Mouse (Mus musculus): ENCODE results near the gene Omd. TPM values are rescaled to one million over a fixed set of nuclear protein-coding genes. Genes with fewer than 3 reads are reported as not detected.
"Not testable (repeated sequence)": the region's sequence is repeated elsewhere in the genome, so short reads cannot be mapped to it uniquely, and the experiment has no call there.

Gene Omd
- polyA plus RNA-seq, 1 experiment, result not detected

GRCm38 (mm10) chr13:49586062-49586461 lies 3.8 kb downstream of the Omd start:
- Histone ChIP-seq H3K4me3 (replicated peaks) (no peak overlapping the region), H3K36me3 (ENCODE audit: control insufficient read depth) (no peaks in the 10 kb centered on the region), H3K9me3 (ENCODE audit: control insufficient read depth, low read length) (no peaks in the 10 kb centered on the region), H3K27me3 (ENCODE audit: control insufficient read depth) (no peaks in the 10 kb centered on the region), H3K4me1 (ENCODE audit: control insufficient read depth) (no peaks in the 10 kb centered on the region)
- TF ChIP-seq GATA1 (IDR thresholded peaks at IDR 0.05; ENCODE audit: low read length), result no peak
- TF ChIP-seq TAL1 (IDR thresholded peaks at IDR 0.05; ENCODE audit: low read length), result no peak

DNA sequence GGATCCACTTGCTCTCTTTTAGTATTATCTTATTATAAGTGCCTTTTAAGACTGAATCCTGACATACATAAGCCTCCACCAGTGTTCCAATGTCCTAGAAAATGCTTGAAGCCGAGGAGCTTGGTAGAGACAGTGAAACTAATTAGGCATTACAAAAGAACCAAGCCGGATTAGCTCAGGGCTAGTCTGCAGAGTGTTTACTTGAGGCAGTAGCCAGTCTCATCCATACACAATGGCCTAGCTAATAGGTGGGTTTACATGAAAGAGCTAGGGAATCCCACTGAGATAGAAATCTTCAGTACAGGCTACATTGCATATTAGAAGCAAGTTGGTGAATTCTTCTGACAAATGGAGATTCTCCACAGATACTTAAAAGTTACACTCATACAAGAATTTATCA lies 20.3 kb downstream of the Omd start:
- not testable (repeated sequence) for H3K9me3 ChIP-seq (ENCODE audit: control insufficient read depth, low read length); H3K4me1 ChIP-seq (ENCODE audit: control insufficient read depth); H3K27me3 ChIP-seq (ENCODE audit: control insufficient read depth); H3K4me3 ChIP-seq (replicated peaks)
- H3K36me3 ChIP-seq (ENCODE audit: control insufficient read depth), result peaks cover 11% of the 10 kb centered on the region

DNA sequence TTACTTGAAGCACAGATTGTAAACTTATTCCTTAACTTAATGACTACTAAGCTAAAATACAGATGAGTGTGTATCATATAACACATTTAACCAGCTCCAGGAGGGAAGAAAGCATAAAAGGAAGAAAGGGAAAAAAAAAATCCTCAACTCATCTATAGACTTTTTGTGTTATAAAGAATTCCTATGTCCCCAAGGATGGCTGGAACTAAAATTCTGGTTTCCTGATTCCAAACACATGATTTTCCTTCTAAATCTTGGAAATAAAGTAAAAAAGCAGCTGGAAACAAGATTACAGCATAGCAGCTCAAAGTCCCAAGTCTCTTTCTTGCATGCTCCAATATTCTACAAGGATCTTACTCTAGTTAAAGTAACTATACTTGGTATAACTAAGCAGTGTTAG lies 21.3 kb downstream of the Omd start:
- TF ChIP-seq GATA1 (IDR thresholded peaks at IDR 0.05; ENCODE audit: low read length), result no peak
- no peak for TF ChIP-seq TAL1 (IDR thresholded peaks at IDR 0.05; ENCODE audit: low read length)
- no peaks in the 10 kb centered on the region for H3K4me1 ChIP-seq (ENCODE audit: control insufficient read depth)
- H3K9me3 ChIP-seq (ENCODE audit: control insufficient read depth, low read length), result 0 out of 2 replicates have a peak, but pooled peaks cover 2% of the 10 kb centered on the region
- no peak overlapping the region for H3K4me3 ChIP-seq (replicated peaks)
- no peaks in the 10 kb centered on the region for H3K27me3 ChIP-seq (ENCODE audit: control insufficient read depth)
- H3K36me3 ChIP-seq (ENCODE audit: control insufficient read depth), result peaks cover 11% of the 10 kb centered on the region

- TF ChIP-seq GATA1 (IDR thresholded peaks at IDR 0.05; ENCODE audit: low read length), result no peak
- no peak for TF ChIP-seq TAL1 (IDR thresholded peaks at IDR 0.05; ENCODE audit: low read length)
- Histone ChIP-seq H3K4me1 (ENCODE audit: control insufficient read depth) (no peaks in the 10 kb centered on the region), H3K27me3 (ENCODE audit: control insufficient read depth) (no peaks in the 10 kb centered on the region), H3K36me3 (ENCODE audit: control insufficient read depth) (peaks cover 2% of the 10 kb centered on the region), H3K9me3 (ENCODE audit: control insufficient read depth, low read length) (no peaks in the 10 kb centered on the region), H3K4me3 (replicated peaks) (no peak within 1 kb of the TSS)
Observed at GRCm38 (mm10) chr13:49607714-49608113, 25.5 kb downstream of the Omd start, which contains the start of gene Ogn. TSS of gene Ogn (plus strand) at chr13:49608046.

DNA sequence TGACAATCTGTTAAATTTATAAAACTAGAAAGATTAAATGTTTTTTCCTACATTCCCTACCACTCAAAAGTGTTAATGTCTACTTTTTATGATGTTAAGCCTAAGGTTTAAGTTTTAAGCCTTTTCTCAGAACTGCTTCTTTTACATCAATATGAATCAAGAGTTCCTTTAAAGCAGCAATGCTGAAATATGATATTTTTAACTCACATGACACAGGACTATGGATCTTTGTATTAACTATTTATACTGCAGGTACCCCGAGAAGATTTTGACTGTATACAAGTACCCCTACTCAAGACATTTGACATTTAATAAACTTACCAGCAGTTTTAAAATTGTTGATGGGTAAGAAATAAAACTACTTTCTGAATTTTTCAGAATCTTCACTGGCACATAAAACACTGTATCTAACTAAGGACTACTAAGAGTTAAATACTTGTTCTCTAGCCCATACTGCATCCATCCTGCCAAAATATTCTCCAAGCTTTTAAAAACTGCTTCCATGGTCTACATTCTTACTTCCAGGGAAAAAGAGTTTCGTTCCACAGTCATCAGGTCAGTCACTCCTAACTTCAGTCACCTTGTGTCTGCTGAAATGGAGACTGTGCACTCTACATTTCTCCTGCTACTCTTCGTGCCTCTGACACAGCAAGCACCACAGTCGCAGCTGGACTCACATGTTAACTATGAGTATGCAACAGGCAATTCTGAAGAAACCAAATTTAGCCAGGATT lies 26.5 kb downstream of the Omd start:
- TF ChIP-seq GATA1 (IDR thresholded peaks at IDR 0.05; ENCODE audit: low read length), result no peak
- Histone ChIP-seq H3K4me3 (replicated peaks) (no peak overlapping the region), H3K27me3 (ENCODE audit: control insufficient read depth) (no peaks in the 10 kb centered on the region), H3K9me3 (ENCODE audit: control insufficient read depth, low read length) (no peaks in the 10 kb centered on the region), H3K36me3 (ENCODE audit: control insufficient read depth) (peaks cover 3% of the 10 kb centered on the region), H3K4me1 (ENCODE audit: control insufficient read depth) (no peaks in the 10 kb centered on the region)

DNA sequence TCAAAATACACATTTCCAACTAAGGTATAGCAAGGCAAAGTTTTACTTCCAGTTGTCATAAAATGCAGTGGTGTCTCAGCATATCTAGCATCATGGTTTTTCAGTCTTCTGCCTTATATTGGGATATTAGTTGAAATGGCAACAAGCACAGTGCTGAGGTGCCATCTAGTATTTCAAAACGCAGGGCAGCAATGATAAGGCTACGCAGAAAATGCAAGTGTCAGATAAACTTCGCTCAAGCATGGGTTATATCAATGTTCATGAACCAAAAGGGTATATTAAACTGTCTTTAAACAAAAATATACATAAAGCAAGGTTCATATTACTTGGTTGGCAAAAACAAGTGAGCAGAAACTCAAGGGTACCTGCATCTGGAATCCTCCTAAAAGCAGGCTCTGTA lies 34.8 kb downstream of the Omd start:
- Histone ChIP-seq H3K36me3 (ENCODE audit: control insufficient read depth) (peaks cover 21% of the 10 kb centered on the region), H3K4me3 (replicated peaks) (no peak overlapping the region), H3K9me3 (ENCODE audit: control insufficient read depth, low read length) (no peaks in the 10 kb centered on the region), H3K27me3 (ENCODE audit: control insufficient read depth) (no peaks in the 10 kb centered on the region), H3K4me1 (ENCODE audit: control insufficient read depth) (peaks cover 41% of the 10 kb centered on the region)
- TF ChIP-seq TAL1 (IDR thresholded peaks at IDR 0.05; ENCODE audit: low read length), result no peak
- TF ChIP-seq GATA1 (IDR thresholded peaks at IDR 0.05; ENCODE audit: low read length), result no peak

DNA sequence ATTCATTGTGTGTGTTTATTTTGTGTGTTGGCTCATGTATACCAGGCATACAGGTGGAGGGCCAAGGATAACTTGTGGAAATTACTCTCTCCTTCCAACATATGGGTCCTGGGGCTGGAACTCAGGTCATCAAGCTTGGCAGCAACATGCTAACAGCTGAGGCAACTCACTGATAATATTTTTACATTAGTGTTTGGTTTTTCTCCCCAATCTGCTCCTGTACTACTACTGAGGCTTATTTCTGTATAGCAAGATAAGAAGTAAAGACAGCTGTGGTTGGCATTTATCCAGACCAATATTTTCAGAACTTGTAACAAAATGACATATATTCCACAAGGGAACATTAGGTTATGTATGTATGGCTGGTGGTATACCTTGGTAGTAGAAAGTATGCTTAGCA lies 36.1 kb downstream of the Omd start:
- TF ChIP-seq GATA1 (IDR thresholded peaks at IDR 0.05; ENCODE audit: low read length), result no peak
- no peak for TF ChIP-seq TAL1 (IDR thresholded peaks at IDR 0.05; ENCODE audit: low read length)
- Histone ChIP-seq H3K27me3 (ENCODE audit: control insufficient read depth) (no peaks in the 10 kb centered on the region), H3K9me3 (ENCODE audit: control insufficient read depth, low read length) (no peaks in the 10 kb centered on the region), H3K4me3 (replicated peaks) (no peak overlapping the region), H3K36me3 (ENCODE audit: control insufficient read depth) (peaks cover 21% of the 10 kb centered on the region), H3K4me1 (ENCODE audit: control insufficient read depth) (peaks cover 41% of the 10 kb centered on the region)

- Histone ChIP-seq H3K9me3 (ENCODE audit: control insufficient read depth, low read length) (no peaks in the 10 kb centered on the region), H3K4me3 (replicated peaks) (no peak overlapping the region), H3K27me3 (ENCODE audit: control insufficient read depth) (no peaks in the 10 kb centered on the region), H3K36me3 (ENCODE audit: control insufficient read depth) (peaks cover 14% of the 10 kb centered on the region), H3K4me1 (ENCODE audit: control insufficient read depth) (peaks cover 19% of the 10 kb centered on the region)
- no peak for TF ChIP-seq GATA1 (IDR thresholded peaks at IDR 0.05; ENCODE audit: low read length)
- TF ChIP-seq TAL1 (IDR thresholded peaks at IDR 0.05; ENCODE audit: low read length), result no peak
Observed at GRCm38 (mm10) chr13:49623216-49623615, 41.0 kb downstream of the Omd start.

- H3K27me3 ChIP-seq (ENCODE audit: control insufficient read depth), result no peaks in the 10 kb centered on the region
- TF ChIP-seq GATA1 (IDR thresholded peaks at IDR 0.05; ENCODE audit: low read length) (no peak), TAL1 (IDR thresholded peaks at IDR 0.05; ENCODE audit: low read length) (no peak)
- no peaks in the 10 kb centered on the region for H3K9me3 ChIP-seq (ENCODE audit: control insufficient read depth, low read length)
- H3K4me3 ChIP-seq (replicated peaks), result no peak overlapping the region
- H3K4me1 ChIP-seq (ENCODE audit: control insufficient read depth), result peaks cover 9% of the 10 kb centered on the region
- H3K36me3 ChIP-seq (ENCODE audit: control insufficient read depth), result peaks cover 29% of the 10 kb centered on the region
Observed at GRCm38 (mm10) chr13:49628167-49628566, 45.9 kb downstream of the Omd start.

GRCm38 (mm10) chr13:49629076-49629475 lies 46.8 kb downstream of the Omd start:
- Histone ChIP-seq H3K27me3 (ENCODE audit: control insufficient read depth) (no peaks in the 10 kb centered on the region), H3K9me3 (ENCODE audit: control insufficient read depth, low read length) (no peaks in the 10 kb centered on the region), H3K4me1 (ENCODE audit: control insufficient read depth) (peaks cover 9% of the 10 kb centered on the region), H3K36me3 (ENCODE audit: control insufficient read depth) (peaks cover 31% of the 10 kb centered on the region), H3K4me3 (replicated peaks) (no peak overlapping the region)
- TF ChIP-seq TAL1 (IDR thresholded peaks at IDR 0.05; ENCODE audit: low read length) (no peak), GATA1 (IDR thresholded peaks at IDR 0.05; ENCODE audit: low read length) (no peak)

Measured in erythroblast, embryonic 14.5 days (primary cell).